ENCODE assay signal across 12 mouse cellular contexts in the genomic region with DNA sequence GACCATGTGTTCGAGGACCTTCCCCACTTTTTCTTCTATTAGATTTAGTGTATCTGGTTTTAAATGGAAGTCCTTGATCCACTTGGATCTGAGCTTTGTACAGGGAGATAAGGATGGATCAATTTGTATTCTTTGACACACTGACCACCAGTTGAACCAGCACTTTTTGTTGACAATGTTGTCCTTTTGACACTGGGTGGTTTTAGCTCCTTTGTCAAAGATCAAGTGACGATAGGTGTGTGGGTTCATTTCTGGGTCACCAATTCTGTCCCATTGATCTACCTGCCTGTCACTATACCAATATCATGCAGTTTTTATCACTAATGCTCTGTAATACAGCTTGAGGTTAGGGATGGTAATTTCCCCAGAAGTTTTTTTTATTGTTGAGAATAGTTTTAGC. TPM values are rescaled to one million over a fixed set of nuclear protein-coding genes. Genes with fewer than 3 reads are reported as not detected.
"Had no signal": no experiment of that assay in that cellular context is flagged by ENCODE, and none has a peak within 500 bp of the region (broad histone marks: within the 10 kb centered on the region; RNA-seq: fewer than 3 reads in every experiment).

No protein-coding gene starts in this region.

RNA-seq across cellular contexts. Expression of gene Raet1d, which starts 4.6 kb away (rescaled TPM):
- total RNA-seq: common myeloid progenitor, adult 5-6 weeks; gastrocnemius, adult 18-20 months; gastrocnemius, adult 2 months; gastrocnemius, adult 8-10 months; gastrocnemius, postnatal 14 days; gastrocnemius, postnatal 25 days; gastrocnemius, postnatal 36 days; granulocyte monocyte progenitor cell, adult 5-6 weeks; heart, adult 18-20 months; heart, adult 2 months had no signal
- polyA plus RNA-seq: cerebellum, adult 2 months; erythroblast, embryonic 14.5 days had no signal
